Mouse (Mus musculus) G1E (cell line): ENCODE measurements around the gene Vkorc1.

Source experiments
- CTCF ChIP-seq: IDR thresholded peaks from 2 replicates; pipeline ENCODE4 v1.5.1; 2012; ENCODE audit warnings: low read depth, low read length, inconsistent platforms, mixed read lengths
- GATA1 ChIP-seq: IDR thresholded peaks from 2 replicates; pipeline ENCODE4 v1.6.1; 2012; ENCODE audit warnings: borderline replicate concordance, low read length, inconsistent platforms, mixed read lengths
- GATA2 ChIP-seq: IDR thresholded peaks from 2 replicates; pipeline ENCODE4 v1.6.1; 2012; ENCODE audit warnings: low read depth, low read length, inconsistent platforms, borderline replicate concordance
- POLR2AphosphoS5 ChIP-seq: IDR thresholded peaks from 2 replicates; pipeline ENCODE4 v1.6.1; 2012; ENCODE audit warnings: low read depth, low read length, inconsistent platforms; ENCODE audit not compliant: insufficient replicate concordance
- TAL1 ChIP-seq: conservative IDR thresholded peaks from 2 replicates; pipeline ENCODE4 v1.6.1; 2012; ENCODE audit warnings: low read depth, low read length, inconsistent platforms, mixed read lengths

DNA sequence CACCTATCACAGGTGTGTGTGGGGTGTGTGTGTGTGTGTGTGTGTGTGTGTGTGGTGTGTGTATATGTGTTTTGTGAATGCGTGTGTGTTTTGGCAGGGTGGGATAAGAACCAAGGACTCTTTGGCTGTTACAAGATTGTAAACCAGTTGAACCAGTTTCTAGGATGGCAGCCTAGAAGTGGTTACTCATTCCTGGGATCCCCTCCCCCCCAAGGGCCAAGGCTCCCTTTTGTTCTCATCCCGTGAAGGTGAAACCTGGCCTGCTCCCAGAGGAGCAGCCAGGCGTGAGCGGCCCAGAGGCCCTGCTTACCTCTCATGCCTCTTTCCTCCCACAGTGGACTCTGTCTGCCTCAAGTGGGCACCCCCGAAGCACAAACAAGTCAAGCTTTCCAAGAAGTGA is 29.8 kb upstream of the Vkorc1 start:
- TF ChIP-seq GATA1 (no peak), CTCF (no peak), GATA2 (no peak), TAL1 (no peak), POLR2AphosphoS5 (no peak)
